Mouse (Mus musculus) forebrain, embryonic 10.5 days (tissue): Measurements from ENCODE around the gene Nenf. TPM values are rescaled to one million over a fixed set of nuclear protein-coding genes. Genes with fewer than 3 reads are reported as not detected.
A peak's percentile ranks its signal among the peaks of the same experiment; 100 is the strongest.

Experiments
- DNase-seq: peaks from one replicate; pipeline ENCODE4 v3.0.0-alpha.2; 2017; ENCODE audit warnings: low spot score; ENCODE audit errors: extremely low spot score
- H3K27ac ChIP-seq: fragments of 300-500 bp; sonication (generic); 2 replicates; pipeline ENCODE4 v1.5.1; 2016; ENCODE audit warnings: mild to moderate bottlenecking
- H3K27me3 ChIP-seq: fragments of 300-500 bp; sonication (generic); 2 replicates; pipeline ENCODE4 v1.6.1; 2016; ENCODE audit warnings: mild to moderate bottlenecking; ENCODE audit not compliant: poor library complexity, severe bottlenecking
- H3K36me3 ChIP-seq: fragments of 300-500 bp; sonication (generic); replicated peaks from 2 replicates; pipeline ENCODE4 v1.6.1; 2016; ENCODE audit warnings: mild to moderate bottlenecking, moderate library complexity
- H3K4me1 ChIP-seq: fragments of 300-500 bp; sonication (generic); 2 replicates; pipeline ENCODE4 v1.6.1; 2016
- H3K4me3 ChIP-seq: fragments of 300-500 bp; sonication (generic); 2 replicates; pipeline ENCODE4 v1.5.1; 2016; ENCODE audit warnings: mild to moderate bottlenecking, moderate library complexity
- H3K9me3 ChIP-seq: fragments of 300-500 bp; sonication (generic); 2 replicates; pipeline ENCODE4 v1.6.1; 2016; ENCODE audit warnings: mild to moderate bottlenecking, moderate library complexity
- WGBS: fragments of 180-500 bp; shearing (Covaris S2); methylation state at CpG from one replicate; pipeline ENCODE4 v1.1.7; 2016; 5-methylcytosine and 5-hydroxymethylcytosine counted together
- polyA plus RNA-seq: library from polyadenylated mRNA; unstranded; fragments of >200 nt; fragmentation: Nextera tagmentation; extraction: Ambion mirVana; gene quantifications from 2 replicates; pipeline ENCODE4 v1.2.1, GENCODE M21; 2016

Gene Nenf
- polyA plus RNA-seq, 1 experiment from 2014 or later: 51.9 TPM

DNA sequence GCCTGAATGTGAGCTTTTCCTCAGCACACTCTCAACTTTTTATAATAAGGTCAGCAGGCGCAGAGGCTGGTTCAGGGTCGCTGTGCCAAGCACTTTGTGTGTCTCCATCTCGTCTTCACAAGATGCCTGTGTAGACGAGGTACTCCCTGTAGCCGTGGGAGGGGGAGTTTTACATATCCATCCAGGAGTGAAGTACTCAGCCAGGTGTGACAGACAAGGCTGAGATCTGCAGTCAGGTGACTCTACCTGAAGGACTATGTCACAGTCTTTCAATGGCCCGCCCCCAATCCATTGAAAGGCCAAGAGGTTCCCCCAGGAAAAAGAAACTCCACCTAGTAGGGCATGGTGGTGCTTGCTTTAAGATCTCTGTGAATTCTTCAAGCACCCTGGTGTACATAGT, 4.8 kb downstream of the Nenf start:
- Histone ChIP-seq H3K4me3 (peak overlapping the region; percentile 60), H3K27me3 (0 out of 2 replicates have a peak, but pooled peaks cover 5% of the 10 kb centered on the region), H3K36me3 (peaks cover 7% of the 10 kb centered on the region), H3K4me1 (peaks cover 19% of the 10 kb centered on the region), H3K27ac (no peak overlapping the region), H3K9me3 (no peaks in the 10 kb centered on the region; the same call in 1 of the 2 replicates)
- WGBS: 78% methylated on average over 6 of the region's 6 CpGs
- DNase-seq: no peak

DNA sequence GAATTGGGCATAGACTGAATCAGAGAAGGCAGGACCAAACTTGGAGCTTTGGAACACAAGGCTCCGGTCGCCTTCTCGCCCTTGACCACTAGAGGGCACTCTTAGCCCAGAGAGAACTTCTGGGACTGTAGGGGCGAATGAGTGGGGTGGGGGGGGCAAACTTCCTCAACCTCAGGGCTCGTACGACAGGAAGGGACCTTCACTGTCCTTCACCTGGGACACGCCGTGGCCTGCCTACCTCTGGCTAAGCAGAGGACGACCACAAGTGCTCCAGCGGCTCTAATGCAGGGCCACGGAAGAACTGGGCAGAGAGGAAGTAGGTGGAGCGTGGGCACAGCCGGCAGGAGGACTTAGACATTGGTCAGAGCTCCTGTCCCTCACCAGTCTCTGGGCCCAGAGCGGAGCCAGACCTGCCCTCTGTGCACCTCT, 5.5 kb downstream of the Nenf start:
- 2% methylated on average over 14 of the region's 14 CpGs for WGBS
- Histone ChIP-seq H3K27ac (peak overlapping the region; percentile 85), H3K4me1 (peaks cover 13% of the 10 kb centered on the region), H3K9me3 (no peaks in the 10 kb centered on the region; the same call in 1 of the 2 replicates), H3K27me3 (0 out of 2 replicates have a peak, but pooled peaks cover 4% of the 10 kb centered on the region), H3K36me3 (peaks cover 14% of the 10 kb centered on the region), H3K4me3 (peak overlapping the region; percentile 60)
- DNase-seq: peak; percentile 81

DNA sequence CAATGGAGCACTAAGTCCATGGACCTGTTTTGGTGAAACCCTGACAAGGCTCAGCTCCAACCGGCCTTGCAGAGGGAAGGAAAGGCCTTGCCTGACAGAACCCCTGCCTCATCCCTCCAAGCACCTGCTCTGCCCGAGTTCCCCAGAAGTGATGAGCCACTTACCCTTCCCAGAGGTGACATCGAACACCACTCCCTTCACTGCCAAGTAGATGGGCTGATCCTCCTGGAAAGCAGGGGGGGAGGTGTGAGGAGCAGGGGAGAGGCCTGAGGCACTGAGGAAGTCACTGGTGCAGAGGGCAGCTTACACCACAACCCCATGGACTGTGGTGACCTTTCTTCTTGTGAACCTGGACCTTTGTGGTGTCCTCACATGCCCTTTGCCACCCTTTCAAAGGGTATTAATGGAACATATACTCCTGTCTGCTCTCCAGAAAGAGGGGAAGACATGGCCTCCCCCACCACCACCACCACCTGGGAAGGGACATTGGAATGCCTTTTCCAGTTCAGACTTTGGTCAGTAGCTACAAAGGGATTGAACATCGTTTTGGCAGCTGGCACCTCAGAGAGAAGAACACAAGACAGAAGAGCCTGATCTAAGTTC, 6.6 kb downstream of the Nenf start:
- WGBS: 72% methylated on average over 4 of the region's 4 CpGs
- peaks cover 8% of the 10 kb centered on the region for H3K4me1 ChIP-seq
- no peak overlapping the region for H3K4me3 ChIP-seq
- peaks cover 17% of the 10 kb centered on the region for H3K36me3 ChIP-seq
- no peaks in the 10 kb centered on the region; the same call in 1 of the 2 replicates for H3K9me3 ChIP-seq
- H3K27ac ChIP-seq: no peak overlapping the region
- H3K27me3 ChIP-seq: 0 out of 2 replicates have a peak, but pooled peaks cover 1% of the 10 kb centered on the region
- no peak for DNase-seq

DNA sequence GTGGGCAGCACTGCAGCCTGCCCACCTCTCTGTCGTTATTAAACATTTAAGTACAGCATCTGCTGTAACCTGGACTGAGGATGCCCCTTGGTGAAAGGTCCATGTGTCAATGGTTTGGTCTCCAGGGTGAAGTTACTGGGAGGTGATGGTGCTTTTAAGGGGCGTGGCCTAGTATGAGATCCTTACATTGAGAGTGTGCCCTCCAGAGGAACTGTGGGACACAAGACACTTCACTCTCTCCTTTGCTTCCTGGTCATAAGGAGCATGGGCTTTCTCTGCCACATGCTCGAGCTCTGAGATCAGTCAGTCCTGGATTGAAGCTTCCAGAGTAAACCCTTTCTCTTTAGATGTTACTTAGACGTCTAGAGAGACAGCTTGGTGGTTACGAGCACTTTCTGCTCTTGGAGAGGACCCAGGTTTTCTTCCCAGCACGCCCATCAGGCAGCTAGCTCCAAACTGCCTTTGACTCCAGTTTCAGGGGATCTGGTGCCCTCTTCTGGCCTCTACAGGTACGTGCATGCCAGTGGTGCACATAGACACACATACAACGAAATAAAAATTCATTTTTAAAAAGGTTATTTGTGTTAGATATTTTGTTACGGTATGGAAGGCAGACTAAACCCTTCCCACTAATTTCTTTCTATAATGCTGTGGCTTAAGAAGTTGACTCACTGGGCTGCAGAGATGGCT, 10.1 kb downstream of the Nenf start:
- H3K4me1 ChIP-seq: peaks cover 10% of the 10 kb centered on the region
- H3K36me3 ChIP-seq: peaks cover 19% of the 10 kb centered on the region
- no peak overlapping the region for H3K27ac ChIP-seq
- no peak overlapping the region for H3K4me3 ChIP-seq
- no peaks in the 10 kb centered on the region for H3K27me3 ChIP-seq
- no peaks in the 10 kb centered on the region; the same call in 1 of the 2 replicates for H3K9me3 ChIP-seq
- 79% methylated on average over 9 of the region's 9 CpGs for WGBS
- DNase-seq: no peak

DNA sequence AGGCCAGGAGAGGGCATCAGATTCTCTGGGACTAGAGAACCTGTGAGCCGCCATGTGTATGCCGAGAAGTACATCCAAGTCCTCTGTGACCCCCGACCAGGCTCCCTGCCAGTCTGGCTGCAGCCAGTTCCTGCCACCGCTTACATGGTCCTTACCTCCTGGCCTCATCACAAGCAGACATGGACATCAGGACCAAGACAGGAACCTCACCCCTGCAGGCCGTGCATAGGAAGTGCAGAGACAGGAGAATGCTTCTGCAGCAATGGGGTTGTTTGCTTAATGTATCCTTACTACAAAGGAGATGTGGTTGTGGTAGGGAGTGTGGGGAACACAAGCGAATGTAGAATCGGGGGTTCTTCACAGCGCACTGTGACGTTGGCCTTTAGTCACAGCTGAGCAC, 11.7 kb downstream of the Nenf start:
- no peak for DNase-seq
- 92% methylated on average over 9 of the region's 9 CpGs for WGBS
- Histone ChIP-seq H3K4me1 (peaks cover 11% of the 10 kb centered on the region), H3K27ac (no peak overlapping the region), H3K36me3 (peaks cover 19% of the 10 kb centered on the region), H3K27me3 (no peaks in the 10 kb centered on the region), H3K9me3 (no peaks in the 10 kb centered on the region; the same call in 1 of the 2 replicates), H3K4me3 (no peak overlapping the region)

DNA sequence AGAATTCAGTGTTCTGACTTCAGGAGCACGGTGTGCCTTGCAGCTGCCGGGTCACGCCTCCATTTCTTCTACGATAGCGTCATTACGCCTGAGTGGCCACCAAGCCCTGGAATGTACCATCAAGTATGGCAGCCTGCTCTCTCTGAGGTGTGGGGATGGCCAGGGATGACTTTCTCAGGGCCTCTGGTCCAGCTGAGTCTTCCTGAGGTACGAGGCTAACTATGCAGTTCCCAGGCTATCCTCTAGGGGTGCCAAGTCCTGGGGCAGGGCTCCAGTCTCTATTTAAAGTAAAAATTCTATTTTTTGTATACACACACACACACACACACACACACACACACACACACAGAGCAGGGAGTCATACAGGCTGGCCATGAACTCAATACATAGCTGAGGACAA, 12.4 kb downstream of the Nenf start:
- Histone ChIP-seq H3K4me3 (no peak overlapping the region), H3K4me1 (peaks cover 11% of the 10 kb centered on the region), H3K27ac (no peak overlapping the region), H3K27me3 (no peaks in the 10 kb centered on the region), H3K9me3 (no peaks in the 10 kb centered on the region; the same call in 1 of the 2 replicates), H3K36me3 (peaks cover 19% of the 10 kb centered on the region)
- 63% methylated on average over 7 of the region's 7 CpGs for WGBS
- no peak for DNase-seq

DNA sequence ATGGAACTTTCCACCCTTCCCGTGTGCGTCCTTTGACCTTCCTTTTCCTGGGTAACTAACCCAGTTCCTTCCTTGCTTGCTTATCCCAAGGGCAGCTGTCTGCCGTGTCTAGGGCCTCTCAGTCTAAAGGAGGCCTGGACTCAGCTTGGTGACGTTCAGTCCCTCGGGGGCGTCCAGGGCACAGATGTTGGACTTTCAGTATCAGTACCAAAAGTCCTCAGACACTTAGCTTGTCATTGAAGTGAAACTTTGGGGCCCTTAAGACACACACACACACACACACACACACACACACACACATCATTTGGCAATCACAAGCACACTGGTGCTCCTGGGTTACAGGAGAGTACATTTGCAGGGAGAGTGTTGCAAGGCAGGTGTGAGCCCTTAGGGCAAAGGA, 13.8 kb downstream of the Nenf start:
- DNase-seq: no peak
- Histone ChIP-seq H3K4me1 (peaks cover 11% of the 10 kb centered on the region), H3K36me3 (peaks cover 15% of the 10 kb centered on the region), H3K27ac (no peak overlapping the region), H3K9me3 (no peaks in the 10 kb centered on the region; the same call in 1 of the 2 replicates), H3K4me3 (no peak overlapping the region), H3K27me3 (no peaks in the 10 kb centered on the region)
- WGBS: 71% methylated on average over 6 of the region's 6 CpGs

DNA sequence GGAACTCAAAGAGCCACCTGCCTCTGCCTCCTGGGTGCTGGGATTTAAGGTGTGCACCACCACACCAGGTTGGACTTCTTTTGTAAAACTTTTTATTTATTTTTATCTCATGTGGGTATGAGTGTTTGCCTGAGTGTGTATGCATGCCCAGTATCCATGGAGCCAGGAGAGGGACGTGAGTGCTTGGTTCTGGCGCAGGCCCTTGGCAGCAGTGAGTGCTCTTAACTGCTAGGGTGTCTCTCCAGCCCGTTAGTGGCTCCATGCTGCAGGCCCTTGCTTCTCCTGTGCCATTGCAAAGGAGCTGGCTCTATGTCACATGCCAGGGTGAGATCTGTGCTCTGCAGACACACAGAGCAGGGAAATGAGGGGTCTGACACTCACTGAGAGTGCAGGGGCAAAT, 14.3 kb downstream of the Nenf start:
- Histone ChIP-seq H3K4me1 (peaks cover 11% of the 10 kb centered on the region), H3K4me3 (no peak overlapping the region), H3K36me3 (peaks cover 14% of the 10 kb centered on the region), H3K9me3 (no peaks in the 10 kb centered on the region; the same call in 1 of the 2 replicates), H3K27me3 (no peaks in the 10 kb centered on the region), H3K27ac (no peak overlapping the region)
- no peak for DNase-seq
- WGBS: 76% methylated on average over 3 of the region's 3 CpGs

DNA sequence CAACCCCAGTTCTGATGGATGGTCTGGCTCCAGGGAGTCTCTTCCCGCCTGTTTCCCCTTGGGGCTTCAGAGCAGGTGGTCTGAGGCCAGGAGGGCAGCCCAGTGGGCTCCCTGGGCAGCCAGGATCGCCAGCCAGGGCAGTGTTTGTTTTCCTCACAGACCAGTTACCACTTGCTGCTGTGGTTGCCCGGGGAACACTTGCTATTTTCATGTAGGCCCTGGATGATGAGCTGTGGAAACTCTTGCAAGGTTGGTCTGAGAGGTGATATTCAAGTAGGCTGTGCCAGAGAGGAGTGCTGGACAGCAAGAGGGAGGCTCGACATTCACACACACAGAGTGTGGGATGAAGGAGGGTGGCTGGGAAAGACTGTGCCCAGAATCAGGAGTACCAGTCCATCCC, 16.1 kb downstream of the Nenf start:
- no peak for DNase-seq
- H3K9me3 ChIP-seq: no peaks in the 10 kb centered on the region
- H3K27me3 ChIP-seq: no peaks in the 10 kb centered on the region
- H3K4me3 ChIP-seq: no peak overlapping the region
- H3K4me1 ChIP-seq: peaks cover 11% of the 10 kb centered on the region
- 38% methylated on average over 4 of the region's 4 CpGs for WGBS
- H3K36me3 ChIP-seq: peaks cover 5% of the 10 kb centered on the region; the same call in 1 of the 2 replicates
- no peak overlapping the region for H3K27ac ChIP-seq

DNA sequence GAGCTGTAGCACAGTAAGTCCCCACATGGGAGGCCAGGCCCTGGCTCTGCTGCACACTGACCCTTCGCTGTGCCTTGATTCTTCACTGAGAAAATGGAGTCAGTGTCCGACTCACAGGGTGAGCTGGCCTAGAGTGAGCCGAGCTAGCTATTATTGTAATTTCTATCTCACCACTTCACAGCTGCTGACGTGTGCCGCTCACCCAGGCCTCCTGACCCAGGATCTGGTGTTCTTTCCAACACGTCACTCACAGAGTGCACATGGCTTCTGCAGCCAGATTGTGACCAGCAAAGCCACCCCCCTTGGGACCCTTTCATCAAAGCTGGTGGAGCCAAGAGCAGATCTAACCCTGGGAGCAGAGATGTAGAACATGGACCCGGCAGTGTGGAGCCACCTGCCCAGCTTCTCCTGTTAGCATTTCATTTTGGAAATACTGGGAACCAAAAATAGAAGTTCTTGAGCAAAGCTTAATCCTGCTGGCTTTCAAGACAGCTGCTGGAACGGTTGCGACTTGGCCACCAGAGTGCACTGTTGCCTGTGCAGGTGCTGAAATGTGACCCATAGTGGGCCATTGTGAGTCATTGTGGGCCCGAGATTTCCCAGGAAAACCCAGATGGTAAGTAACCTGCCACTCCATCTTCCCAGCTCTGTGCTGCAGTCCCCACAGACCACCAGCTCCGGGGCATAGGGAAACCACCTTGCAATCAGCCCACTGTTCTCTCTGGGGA, 18.6 kb downstream of the Nenf start:
- Histone ChIP-seq H3K27me3 (no peaks in the 10 kb centered on the region), H3K4me3 (no peak overlapping the region), H3K36me3 (no peaks in the 10 kb centered on the region), H3K27ac (no peak overlapping the region), H3K9me3 (no peaks in the 10 kb centered on the region), H3K4me1 (peaks cover 11% of the 10 kb centered on the region)
- 62% methylated on average over 11 of the region's 11 CpGs for WGBS
- no peak for DNase-seq

DNA sequence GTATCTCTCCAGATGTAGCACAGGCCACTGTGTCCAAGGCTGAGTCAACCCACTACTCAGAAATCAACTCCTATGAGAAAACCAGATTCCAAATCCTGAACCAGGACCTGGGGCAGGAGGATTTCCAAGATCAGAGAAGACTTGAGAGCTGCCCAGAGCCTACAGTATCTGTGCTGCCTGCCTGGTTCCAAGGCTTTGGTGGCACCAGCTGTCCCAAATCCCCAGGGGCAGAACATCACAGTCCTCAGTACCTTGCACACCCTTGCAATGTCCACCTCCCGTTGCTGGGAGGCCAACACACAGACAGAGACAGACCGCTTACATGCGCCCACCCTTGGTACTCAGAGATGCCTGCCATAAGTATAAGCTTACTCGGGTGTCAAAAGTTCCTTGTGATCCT, 19.7 kb downstream of the Nenf start:
- no peak overlapping the region for H3K4me3 ChIP-seq
- peaks cover 6% of the 10 kb centered on the region for H3K4me1 ChIP-seq
- WGBS: 90% methylated on average over 4 of the region's 4 CpGs
- DNase-seq: no peak
- H3K36me3 ChIP-seq: no peaks in the 10 kb centered on the region
- no peaks in the 10 kb centered on the region for H3K27me3 ChIP-seq
- no peak overlapping the region for H3K27ac ChIP-seq
- no peaks in the 10 kb centered on the region for H3K9me3 ChIP-seq

DNA sequence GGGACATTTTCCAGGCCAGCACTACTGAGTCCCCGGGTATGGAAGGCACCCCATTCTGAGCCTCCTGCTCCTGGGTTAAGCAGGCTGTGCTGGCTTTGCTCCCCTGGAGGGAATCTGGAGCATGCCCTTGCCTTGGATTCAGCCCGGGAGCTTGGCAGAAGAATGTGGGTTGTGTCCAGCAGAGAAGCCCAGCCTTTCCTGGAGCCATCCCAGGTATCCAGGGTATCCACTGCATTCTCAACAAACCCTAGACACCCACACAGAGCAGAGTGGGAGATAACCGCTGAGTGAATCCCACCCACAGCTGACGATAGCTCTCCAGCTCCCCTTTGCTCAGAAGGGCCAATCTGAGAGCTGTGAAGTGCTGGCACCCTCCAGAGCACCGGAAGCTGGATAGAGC, 21.5 kb downstream of the Nenf start:
- DNase-seq: no peak
- WGBS: 77% methylated on average over 5 of the region's 5 CpGs
- Histone ChIP-seq H3K27me3 (no peaks in the 10 kb centered on the region), H3K4me1 (no peaks in the 10 kb centered on the region; the same call in 1 of the 2 replicates), H3K4me3 (no peak overlapping the region), H3K9me3 (no peaks in the 10 kb centered on the region), H3K27ac (no peak overlapping the region), H3K36me3 (no peaks in the 10 kb centered on the region)

DNA sequence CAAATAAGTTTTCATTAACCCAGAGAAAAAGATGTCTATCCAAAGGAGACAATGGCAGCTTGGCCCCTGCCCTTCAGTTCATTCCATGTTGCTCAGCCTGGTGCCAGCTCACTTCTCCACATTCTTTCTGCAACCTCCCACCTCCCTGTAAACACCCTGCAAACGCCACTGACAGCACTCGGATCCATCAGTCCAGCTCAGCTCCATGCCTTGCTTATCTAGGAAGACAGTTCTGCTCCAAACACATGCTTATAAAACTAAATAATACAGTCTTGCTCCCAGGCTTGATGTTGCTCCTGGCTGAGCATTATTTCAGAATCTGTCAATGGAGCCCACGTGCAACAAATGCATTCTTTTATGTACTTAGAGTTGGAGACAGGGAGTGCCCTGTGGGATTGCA, 22.2 kb downstream of the Nenf start:
- 63% methylated on average over 3 of the region's 3 CpGs for WGBS
- Histone ChIP-seq H3K27me3 (no peaks in the 10 kb centered on the region), H3K9me3 (no peaks in the 10 kb centered on the region), H3K36me3 (no peaks in the 10 kb centered on the region), H3K27ac (no peak overlapping the region), H3K4me3 (no peak overlapping the region), H3K4me1 (no peaks in the 10 kb centered on the region)
- no peak for DNase-seq
